Mouse (Mus musculus): ENCODE data around the gene Dnah9. TPM values are rescaled to one million over a fixed set of nuclear protein-coding genes. Genes with fewer than 3 reads are reported as not detected.

Gene Dnah9
- 0.57 and 0.88 TPM in 2 replicates for polyA plus RNA-seq (2016; fragmentation: Nextera tagmentation; extraction: Ambion mirVana)

DNA sequence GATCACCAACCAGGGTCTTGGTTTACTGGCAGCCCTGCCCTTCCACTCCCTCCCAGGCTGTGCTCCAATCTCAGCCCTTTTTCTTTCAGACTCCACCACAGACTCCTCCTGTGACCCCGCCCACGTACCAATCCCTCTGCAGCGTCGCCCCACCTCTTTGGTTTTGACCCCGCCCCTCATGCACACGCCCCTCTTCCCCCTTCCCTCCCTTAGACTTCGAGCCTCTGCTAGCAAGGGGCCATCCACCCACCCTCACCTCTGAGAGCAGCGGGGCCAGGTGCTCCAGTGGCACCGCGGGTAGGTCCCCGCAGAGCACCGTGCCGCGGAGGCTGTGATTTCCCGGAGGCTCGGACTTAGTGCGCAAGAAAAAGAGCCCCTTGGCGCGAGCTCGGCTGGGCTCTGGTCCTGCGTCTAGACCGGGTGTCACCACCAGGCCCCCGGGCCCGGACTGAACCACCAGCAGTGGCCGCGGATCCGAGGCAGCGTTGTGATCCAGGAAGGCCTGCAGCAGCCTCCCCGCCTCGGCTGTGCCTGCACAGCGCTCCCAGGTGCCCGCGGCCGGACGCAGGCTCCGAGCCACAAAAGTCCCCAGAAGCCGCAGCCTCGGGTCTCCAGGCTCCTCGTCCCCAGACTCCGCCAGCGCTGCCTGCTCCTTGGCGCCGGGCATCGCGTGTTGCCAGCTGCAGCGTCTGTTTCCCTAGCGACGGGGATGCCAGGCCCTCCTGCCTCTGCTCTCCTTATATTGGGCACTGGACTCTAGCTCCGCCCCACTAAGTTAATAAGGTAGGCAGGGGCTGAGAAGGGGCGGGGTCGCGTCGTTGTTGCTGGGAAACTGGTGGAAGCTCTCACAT lies at the start of gene Dnah9:
Gene Dnah9 (minus strand): TSS at position 751 of the 851 bp plus-strand sequence.
- peak within 1 kb of the TSS; percentile 55 for H3K4me3 ChIP-seq (replicated peaks)
- H3K27me3 ChIP-seq, result peaks cover 6% of the 10 kb centered on the region; the same call in 1 of the 2 replicates
- ATAC-seq (ENCODE audit: low FRiP score), result peak; percentile 95
- peak within 1 kb of the TSS; percentile 65 for H3K27ac ChIP-seq
- peak within 1 kb of the TSS; percentile 98 for H3K4me2 ChIP-seq
- H3K4me1 ChIP-seq, result peaks cover 10% of the 10 kb centered on the region; the same call in 1 of the 2 replicates
- H3K36me3 ChIP-seq (replicated peaks), result no peaks in the 10 kb centered on the region
- WGBS, result under 1% methylated on average over 46 of the region's 53 CpGs
- H3K9me3 ChIP-seq, result no peaks in the 10 kb centered on the region
- H3K9ac ChIP-seq, result peak within 1 kb of the TSS; percentile 61

DNA sequence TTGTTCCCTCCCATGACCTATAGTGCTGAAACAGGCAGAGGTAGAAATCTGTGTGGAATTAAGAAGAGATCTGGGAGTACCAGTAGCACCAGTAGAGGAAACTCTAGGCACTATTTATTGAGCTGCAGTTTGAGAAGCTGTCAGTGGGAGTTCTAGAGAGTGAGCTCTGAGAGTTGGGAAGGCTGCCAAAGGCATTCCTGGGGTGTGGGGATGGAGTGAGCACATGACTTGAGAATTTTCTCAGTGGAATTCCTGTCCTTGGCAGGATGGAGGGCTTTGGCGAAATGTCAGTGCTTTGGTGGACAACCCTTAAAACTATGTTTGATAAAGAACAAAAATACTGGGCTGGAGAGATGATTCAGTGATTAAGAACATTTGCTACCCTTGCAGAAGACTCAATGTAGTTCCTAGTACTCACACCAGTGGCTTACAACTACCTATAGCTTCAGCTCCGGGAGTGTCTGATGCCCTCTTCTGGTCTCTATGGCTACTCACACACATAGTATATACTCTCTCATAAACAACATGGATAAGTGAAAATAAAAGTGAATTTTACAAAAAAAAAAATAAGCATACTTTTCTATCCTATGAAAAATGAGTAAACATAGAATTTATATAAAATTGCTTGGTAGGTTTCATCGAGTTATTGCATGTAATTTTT lies 20.4 kb upstream of the Dnah9 start:
- no peak overlapping the region for H3K27ac ChIP-seq
- no peaks in the 10 kb centered on the region for H3K36me3 ChIP-seq (replicated peaks)
- no peak overlapping the region for H3K4me3 ChIP-seq (replicated peaks)
- H3K27me3 ChIP-seq, result no peaks in the 10 kb centered on the region
- no peaks in the 10 kb centered on the region for H3K9me3 ChIP-seq
- no peak for ATAC-seq (ENCODE audit: low FRiP score)
- no peak overlapping the region for H3K4me2 ChIP-seq
- H3K9ac ChIP-seq, result no peak overlapping the region
- WGBS, result 90% methylated on average over 3 of the region's 3 CpGs
- no peaks in the 10 kb centered on the region for H3K4me1 ChIP-seq

DNA sequence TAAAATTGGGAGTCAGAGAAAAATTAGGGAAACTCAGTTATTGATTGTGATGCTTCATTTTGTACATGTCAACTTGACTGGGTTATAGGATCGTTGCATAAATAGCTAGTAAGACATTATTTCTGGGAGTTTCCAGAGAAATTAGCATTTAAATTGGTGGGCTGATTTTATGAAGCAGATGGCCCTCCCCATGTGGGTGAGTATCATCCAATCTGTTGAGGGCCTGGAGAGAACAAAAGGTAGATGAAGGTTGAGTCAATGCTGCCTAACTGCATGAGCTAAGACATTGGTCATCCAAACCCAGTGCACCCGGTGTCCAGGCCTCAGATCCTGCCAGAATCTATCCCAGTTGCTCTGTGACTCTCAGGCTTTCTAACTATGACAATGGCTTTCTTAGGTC lies 19.8 kb upstream of the Dnah9 start:
- no peaks in the 10 kb centered on the region for H3K9me3 ChIP-seq
- no peak overlapping the region for H3K4me3 ChIP-seq (replicated peaks)
- no peaks in the 10 kb centered on the region for H3K27me3 ChIP-seq
- H3K9ac ChIP-seq, result no peak overlapping the region
- no peak overlapping the region for H3K4me2 ChIP-seq
- no peak for ATAC-seq (ENCODE audit: low FRiP score)
- H3K36me3 ChIP-seq (replicated peaks), result no peaks in the 10 kb centered on the region
- no peak overlapping the region for H3K27ac ChIP-seq
- no peaks in the 10 kb centered on the region for H3K4me1 ChIP-seq
- WGBS, result 81% methylated on average over 2 of the region's 2 CpGs

DNA sequence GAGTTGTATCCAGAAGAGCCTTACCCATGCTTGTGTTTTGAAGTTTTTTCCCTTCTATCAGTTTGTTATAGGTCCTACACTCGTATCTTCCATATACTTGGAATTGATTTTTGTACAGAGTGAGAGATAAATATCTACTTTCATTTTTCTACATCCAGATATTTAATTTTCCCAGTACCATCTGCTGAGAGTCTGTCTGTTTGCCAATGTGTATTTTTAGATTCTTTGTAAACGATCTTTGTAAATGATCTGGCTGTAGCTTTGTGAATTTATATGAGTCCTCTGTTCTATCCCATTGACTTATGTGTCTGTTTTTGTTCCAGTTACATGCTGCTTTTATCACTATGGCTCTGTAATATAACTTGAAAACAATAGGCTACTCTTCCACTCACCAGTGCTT lies 9.4 kb upstream of the Dnah9 start:
- WGBS, result 79% methylated on average over 2 of the region's 2 CpGs
- H3K4me2 ChIP-seq, result no peak overlapping the region

DNA sequence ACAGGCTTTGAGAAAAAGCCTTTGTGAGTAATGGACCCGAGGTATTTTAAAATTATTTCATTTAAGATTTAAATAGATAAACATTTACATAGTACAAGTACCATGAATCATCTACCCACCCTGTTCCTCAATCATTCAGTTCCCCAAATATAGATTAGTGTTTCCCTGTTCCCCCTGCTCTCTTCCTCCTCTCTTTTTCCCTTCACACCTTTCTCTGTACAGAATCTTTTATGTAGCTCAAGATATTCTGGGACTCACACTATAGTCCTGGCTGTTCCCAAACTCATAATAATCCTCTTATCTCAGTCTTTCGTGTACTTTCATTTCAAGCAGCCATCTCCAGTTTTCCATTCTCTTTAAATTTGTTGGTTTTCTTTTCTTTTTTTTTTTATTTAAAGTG lies 4.3 kb downstream of the Dnah9 start:
- Histone ChIP-seq H3K9ac (no peak overlapping the region), H3K27me3 (peaks cover 3% of the 10 kb centered on the region; the same call in 1 of the 2 replicates), H3K4me2 (no peak overlapping the region), H3K4me1 (peaks cover 8% of the 10 kb centered on the region; the same call in 1 of the 2 replicates), H3K4me3 (replicated peaks) (no peak overlapping the region), H3K27ac (no peak overlapping the region), H3K36me3 (replicated peaks) (no peaks in the 10 kb centered on the region), H3K9me3 (no peaks in the 10 kb centered on the region)
- whole genome bisulfite sequencing, result 85% methylated on average over 2 of the region's 2 CpGs
- no peak for ATAC-seq (ENCODE audit: low FRiP score)

More for the DNA sequence above, 9.4 kb upstream of the Dnah9 start:
- no peaks in the 10 kb centered on the region for H3K27me3 ChIP-seq
- H3K4me1 ChIP-seq, result no peaks in the 10 kb centered on the region
- H3K9ac ChIP-seq, result no peak overlapping the region
- H3K36me3 ChIP-seq (replicated peaks), result no peaks in the 10 kb centered on the region
- no peaks in the 10 kb centered on the region for H3K9me3 ChIP-seq
- no peak overlapping the region for H3K27ac ChIP-seq
- no peak for ATAC-seq (ENCODE audit: low FRiP score)
- H3K4me3 ChIP-seq (replicated peaks), result no peak overlapping the region

DNA sequence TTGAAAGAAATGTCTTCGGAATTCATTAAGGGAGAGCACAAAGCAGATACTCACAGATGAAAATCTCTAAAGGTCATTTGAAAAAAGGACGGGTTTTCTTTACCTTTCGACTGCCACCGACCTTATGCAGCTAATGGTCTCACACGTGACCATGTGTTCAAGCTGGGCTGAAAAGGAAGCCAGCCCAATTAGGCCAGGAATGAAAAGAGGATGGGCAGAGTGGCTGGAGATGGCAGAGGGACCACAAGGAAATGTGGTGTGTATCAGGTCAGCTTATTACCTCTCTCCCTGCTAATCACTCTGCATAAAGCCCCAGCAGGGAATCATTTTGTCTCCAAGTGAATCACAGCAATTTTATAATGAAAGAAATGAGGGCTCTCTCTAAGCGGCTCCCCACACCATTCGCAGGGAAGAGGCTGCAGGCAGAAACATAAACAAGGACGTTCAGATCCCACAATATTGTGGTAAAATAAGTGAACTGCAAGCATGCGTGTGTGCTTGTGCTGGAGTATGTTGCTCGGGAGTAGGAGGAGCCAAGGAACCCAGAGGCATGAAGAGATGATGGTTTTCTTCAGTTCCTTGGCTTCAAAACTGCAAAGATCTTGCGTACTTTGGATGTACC lies 27.6 kb downstream of the Dnah9 start:
- no peaks in the 10 kb centered on the region for H3K9me3 ChIP-seq
- ATAC-seq (ENCODE audit: low FRiP score), result peak; percentile 33; the same call in 1 of the 2 replicates
- peaks cover 4% of the 10 kb centered on the region; the same call in 1 of the 2 replicates for H3K27me3 ChIP-seq
- no peaks in the 10 kb centered on the region for H3K36me3 ChIP-seq (replicated peaks)
- 0 out of 2 replicates have a peak overlapping the region, but pooled peaks have one; percentile 11 for H3K4me2 ChIP-seq
- WGBS, result 26% methylated on average over 11 of the region's 11 CpGs
- H3K27ac ChIP-seq, result peak overlapping the region; percentile 42; the same call in 1 of the 2 replicates
- no peak overlapping the region for H3K4me3 ChIP-seq (replicated peaks)
- H3K4me1 ChIP-seq, result peaks cover 11% of the 10 kb centered on the region
- H3K9ac ChIP-seq, result no peak overlapping the region

DNA sequence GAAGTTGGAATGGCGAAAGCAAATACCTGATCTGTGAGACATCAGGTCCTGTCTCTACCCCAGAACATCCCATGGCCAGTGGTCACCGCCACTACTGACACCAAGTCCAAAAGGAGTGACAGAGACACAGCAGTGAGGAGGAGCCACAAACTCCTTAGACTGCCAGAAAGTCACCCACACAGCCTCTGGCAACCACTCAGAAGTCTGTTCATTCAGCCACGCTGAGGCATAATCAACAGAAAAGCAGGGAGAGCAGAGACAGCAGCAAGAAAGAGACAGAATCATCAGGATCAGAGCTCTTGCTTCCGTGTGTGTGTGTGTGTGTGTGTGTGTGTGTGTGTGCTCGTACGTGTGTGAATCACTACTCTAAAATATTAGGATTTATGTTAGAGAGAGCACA lies 33.5 kb downstream of the Dnah9 start:
- no peak overlapping the region for H3K4me2 ChIP-seq
- H3K27me3 ChIP-seq, result peaks cover 7% of the 10 kb centered on the region; the same call in 1 of the 2 replicates
- WGBS, result 78% methylated on average over 6 of the region's 6 CpGs

DNA sequence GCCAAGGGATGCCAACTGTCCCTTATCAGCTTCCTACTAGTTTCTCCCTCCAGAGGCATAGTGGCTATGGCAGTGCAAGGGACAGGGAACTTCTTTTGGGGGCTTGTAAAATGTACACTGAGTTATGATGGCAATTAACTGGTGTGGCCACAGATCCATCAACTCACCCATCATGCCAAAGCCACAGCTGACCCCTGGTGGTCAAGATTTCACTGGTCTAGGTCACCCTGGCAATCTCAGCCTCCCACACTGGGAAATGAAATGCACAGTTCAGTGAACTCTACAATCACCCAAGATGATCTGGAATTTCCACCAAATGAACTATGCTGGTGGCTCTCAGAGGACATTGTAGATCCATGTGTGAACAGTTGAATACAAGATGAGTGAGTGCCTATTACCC lies 42.2 kb downstream of the Dnah9 start:
- Histone ChIP-seq H3K27ac (no peak overlapping the region), H3K36me3 (replicated peaks) (no peaks in the 10 kb centered on the region), H3K4me3 (replicated peaks) (no peak overlapping the region), H3K27me3 (0 out of 2 replicates have a peak, but pooled peaks cover 3% of the 10 kb centered on the region), H3K9me3 (no peaks in the 10 kb centered on the region), H3K4me1 (no peaks in the 10 kb centered on the region), H3K9ac (no peak overlapping the region), H3K4me2 (no peak overlapping the region)
- ATAC-seq (ENCODE audit: low FRiP score), result no peak

More for the DNA sequence above, 33.5 kb downstream of the Dnah9 start:
- ATAC-seq (ENCODE audit: low FRiP score), result no peak
- Histone ChIP-seq H3K9me3 (no peaks in the 10 kb centered on the region), H3K27ac (no peak overlapping the region), H3K36me3 (replicated peaks) (no peaks in the 10 kb centered on the region), H3K4me1 (no peaks in the 10 kb centered on the region), H3K4me3 (replicated peaks) (no peak overlapping the region), H3K9ac (no peak overlapping the region)

DNA sequence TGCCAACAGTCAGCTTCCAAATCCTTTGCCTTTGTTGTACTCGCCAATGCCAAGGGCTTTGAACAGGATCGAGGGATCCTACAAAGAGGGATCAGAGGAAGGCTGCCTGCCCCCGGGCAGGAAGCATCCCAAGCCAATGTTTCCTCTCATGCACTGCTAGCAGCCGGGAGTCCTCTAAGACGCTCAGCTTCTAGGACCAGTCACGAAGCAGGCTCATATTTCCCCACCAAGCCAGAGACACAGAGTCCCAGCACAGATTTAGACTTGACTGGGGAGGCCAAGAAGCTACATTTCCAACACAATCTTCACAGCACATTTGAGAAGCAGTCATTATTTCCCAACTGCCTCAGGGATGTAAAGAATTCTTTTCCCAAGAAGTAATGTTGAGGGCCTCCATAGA lies 43.9 kb downstream of the Dnah9 start:
- H3K9ac ChIP-seq, result no peak overlapping the region
- 79% methylated on average over 6 of the region's 6 CpGs for WGBS
- no peaks in the 10 kb centered on the region for H3K36me3 ChIP-seq (replicated peaks)
- H3K9me3 ChIP-seq, result no peaks in the 10 kb centered on the region
- no peak for ATAC-seq (ENCODE audit: low FRiP score)
- no peaks in the 10 kb centered on the region for H3K27me3 ChIP-seq
- no peak overlapping the region for H3K4me3 ChIP-seq (replicated peaks)
- no peaks in the 10 kb centered on the region for H3K4me1 ChIP-seq
- no peak overlapping the region for H3K4me2 ChIP-seq
- H3K27ac ChIP-seq, result no peak overlapping the region

DNA sequence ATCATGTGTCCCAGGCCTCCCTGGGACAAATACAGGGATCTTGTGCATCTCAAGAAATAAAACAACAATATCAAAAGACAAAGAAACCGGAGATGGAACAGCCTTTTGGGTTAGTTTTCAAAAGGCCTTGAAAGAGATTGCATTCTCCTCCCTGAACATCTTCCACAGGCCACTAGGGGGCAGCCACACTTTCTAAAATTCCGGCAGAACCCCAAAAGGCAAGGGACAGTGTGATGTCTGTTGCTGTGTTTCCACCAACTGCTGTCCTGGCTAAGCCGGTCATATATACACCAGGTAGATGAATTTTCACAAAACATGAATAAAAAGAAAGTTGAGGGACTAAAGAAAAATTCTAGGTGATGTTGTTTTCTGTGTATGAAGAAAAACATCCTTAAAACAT lies 46.3 kb downstream of the Dnah9 start:
- 18% methylated on average over 3 of the region's 3 CpGs for WGBS
- no peaks in the 10 kb centered on the region for H3K27me3 ChIP-seq
- H3K4me3 ChIP-seq (replicated peaks), result no peak overlapping the region
- H3K27ac ChIP-seq, result no peak overlapping the region
- ATAC-seq (ENCODE audit: low FRiP score), result no peak
- no peaks in the 10 kb centered on the region for H3K9me3 ChIP-seq
- no peaks in the 10 kb centered on the region for H3K36me3 ChIP-seq (replicated peaks)
- no peaks in the 10 kb centered on the region for H3K4me1 ChIP-seq
- no peak overlapping the region for H3K9ac ChIP-seq
- H3K4me2 ChIP-seq, result no peak overlapping the region

DNA sequence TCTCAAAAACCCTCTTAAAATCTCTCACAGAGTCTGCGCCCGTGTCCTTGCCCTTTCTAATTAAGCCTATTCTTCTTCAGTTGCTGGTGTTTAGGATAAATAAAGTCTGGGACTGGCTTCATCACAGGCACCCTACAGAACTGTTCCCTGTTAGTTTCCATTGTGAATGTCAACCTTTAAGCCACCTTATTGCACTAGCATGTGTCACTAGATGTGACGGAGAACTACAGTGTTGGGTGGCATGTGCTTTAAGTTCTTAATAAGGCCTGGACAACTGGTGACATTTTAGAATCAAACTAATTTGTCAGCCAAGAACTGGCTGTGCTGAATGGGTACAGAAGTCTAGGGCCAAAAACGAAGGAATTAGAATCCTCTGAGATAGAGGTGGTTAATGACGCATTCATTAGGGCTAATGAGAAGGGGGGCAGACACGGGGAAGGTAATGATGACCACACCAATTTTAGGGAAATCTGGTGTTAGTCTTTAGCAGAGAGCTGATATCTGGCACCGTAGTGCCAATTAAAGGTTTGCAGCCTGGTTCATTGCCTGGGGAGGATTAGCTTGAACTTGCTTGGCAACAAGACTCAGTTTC lies 84.6 kb downstream of the Dnah9 start:
- WGBS, result 51% methylated on average over 7 of the region's 7 CpGs
- H3K4me2 ChIP-seq, result no peak overlapping the region
- H3K36me3 ChIP-seq (replicated peaks), result no peaks in the 10 kb centered on the region
- H3K27ac ChIP-seq, result no peak overlapping the region
- peak; percentile 39; the same call in 1 of the 2 replicates for ATAC-seq (ENCODE audit: low FRiP score)
- no peaks in the 10 kb centered on the region for H3K27me3 ChIP-seq
- no peaks in the 10 kb centered on the region for H3K9me3 ChIP-seq
- H3K9ac ChIP-seq, result no peak overlapping the region
- H3K4me1 ChIP-seq, result no peaks in the 10 kb centered on the region
- no peak overlapping the region for H3K4me3 ChIP-seq (replicated peaks)

DNA sequence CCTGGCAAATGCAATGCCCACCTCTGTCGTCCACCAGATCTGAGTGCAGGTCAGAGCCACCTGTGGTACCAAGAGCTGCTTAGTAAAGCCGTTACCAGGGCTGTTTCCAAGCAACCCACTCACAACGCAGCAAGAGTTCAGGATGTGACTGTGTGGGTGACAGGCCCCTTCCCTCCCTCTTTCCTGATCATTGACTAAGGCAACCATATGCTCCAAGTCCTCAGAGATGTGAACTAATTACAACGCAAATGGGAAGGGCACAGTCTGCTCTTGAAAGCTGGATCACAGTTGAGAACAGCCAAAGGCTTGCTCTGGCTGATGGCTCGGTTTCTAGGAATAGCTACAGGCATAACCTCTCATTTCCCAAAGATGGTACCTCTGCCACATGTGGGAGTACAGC lies 95.4 kb downstream of the Dnah9 start:
- Histone ChIP-seq H3K4me3 (replicated peaks) (no peak overlapping the region), H3K9me3 (no peaks in the 10 kb centered on the region), H3K4me2 (no peak overlapping the region), H3K9ac (no peak overlapping the region), H3K4me1 (no peaks in the 10 kb centered on the region), H3K27ac (no peak overlapping the region), H3K36me3 (replicated peaks) (no peaks in the 10 kb centered on the region), H3K27me3 (no peaks in the 10 kb centered on the region)
- ATAC-seq (ENCODE audit: low FRiP score), result no peak
- WGBS, result 82% methylated on average over 5 of the region's 5 CpGs
